Mouse (Mus musculus): Measurements from ENCODE around the gene C530008M17Rik. TPM values are rescaled to one million over a fixed set of nuclear protein-coding genes. Genes with fewer than 3 reads are reported as not detected.

Gene C530008M17Rik
- polyA plus RNA-seq, 1 experiment from 2014 or later = 58.5 TPM

GRCm38 (mm10) chr5:76645091-76645868 lies 11.0 kb upstream of the C530008M17Rik start:
- no peaks in the 10 kb centered on the region for H3K9me3 ChIP-seq
- H3K27me3 ChIP-seq = no peaks in the 10 kb centered on the region
- H3K4me1 ChIP-seq (replicated peaks) = no peaks in the 10 kb centered on the region
- no peak for ATAC-seq (ENCODE audit: low read depth)
- H3K27ac ChIP-seq (replicated peaks) = no peak overlapping the region
- H3K4me3 ChIP-seq = no peak overlapping the region
- peaks cover 37% of the 10 kb centered on the region for H3K36me3 ChIP-seq
- WGBS = 90% methylated on average over 10 of the region's 10 CpGs
- no peak overlapping the region for H3K9ac ChIP-seq
- no peak overlapping the region for H3K4me2 ChIP-seq

DNA sequence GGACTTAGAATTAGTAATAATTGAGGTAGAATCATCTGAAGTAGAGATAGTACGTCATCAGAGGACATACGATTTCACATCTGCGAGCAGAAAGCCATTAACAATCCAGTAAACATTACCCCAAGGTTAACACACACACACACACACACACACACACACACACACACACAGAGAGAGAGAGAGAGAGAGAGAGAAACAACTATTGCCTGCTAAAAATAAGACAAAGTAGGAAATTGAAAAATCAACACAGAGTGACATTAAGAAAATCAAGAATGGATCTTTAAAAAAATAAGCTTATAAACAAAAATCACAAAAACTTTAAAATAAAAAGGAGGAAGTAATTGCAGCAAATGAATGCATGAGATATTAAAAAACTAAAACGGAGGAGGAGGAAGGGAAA lies 6.4 kb upstream of the C530008M17Rik start:
- Histone ChIP-seq H3K4me2 (no peak overlapping the region), H3K9ac (no peak overlapping the region), H3K4me1 (replicated peaks) (peaks cover 8% of the 10 kb centered on the region), H3K27ac (replicated peaks) (no peak overlapping the region), H3K27me3 (no peaks in the 10 kb centered on the region), H3K36me3 (0 out of 2 replicates have a peak, but pooled peaks cover 3% of the 10 kb centered on the region), H3K9me3 (no peaks in the 10 kb centered on the region), H3K4me3 (no peak overlapping the region)
- 64% methylated on average over 4 of the region's 4 CpGs for WGBS
- ATAC-seq (ENCODE audit: low read depth) = no peak

DNA sequence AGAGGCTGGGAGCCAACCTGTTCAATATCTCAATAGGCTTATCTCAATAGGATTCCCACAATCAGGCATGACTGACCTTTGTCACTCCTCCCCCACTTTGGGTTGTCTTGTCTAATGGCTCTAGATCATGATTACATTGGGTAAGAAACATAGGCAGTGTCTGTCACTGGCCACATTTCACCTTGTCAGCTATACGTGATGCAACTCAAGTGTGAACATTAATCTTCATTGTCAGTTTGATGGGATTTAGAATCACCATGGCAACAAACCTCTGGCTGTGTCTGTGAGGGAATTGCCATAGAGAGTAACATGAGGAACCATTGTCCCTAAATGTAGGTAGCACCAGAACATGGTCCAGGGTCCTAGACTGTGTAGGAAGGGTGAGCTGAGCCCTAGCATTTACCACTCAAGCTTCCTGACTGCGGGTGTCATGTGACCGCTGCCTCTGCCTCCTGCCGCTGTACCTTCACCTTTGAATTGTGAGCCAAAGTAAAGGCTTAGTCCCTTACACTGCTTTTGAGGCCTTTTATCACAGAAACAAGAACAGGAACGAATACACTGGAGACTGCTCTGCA lies 5.1 kb upstream of the C530008M17Rik start:
- H3K9me3 ChIP-seq = no peaks in the 10 kb centered on the region
- 61% methylated on average over 5 of the region's 5 CpGs for WGBS
- H3K27me3 ChIP-seq = no peaks in the 10 kb centered on the region
- H3K4me2 ChIP-seq = no peak overlapping the region
- no peak overlapping the region for H3K4me3 ChIP-seq
- ATAC-seq (ENCODE audit: low read depth) = peak; percentile 75
- no peaks in the 10 kb centered on the region for H3K36me3 ChIP-seq
- H3K27ac ChIP-seq (replicated peaks) = peak overlapping the region; percentile 56
- no peak overlapping the region for H3K9ac ChIP-seq
- H3K4me1 ChIP-seq (replicated peaks) = peaks cover 8% of the 10 kb centered on the region

DNA sequence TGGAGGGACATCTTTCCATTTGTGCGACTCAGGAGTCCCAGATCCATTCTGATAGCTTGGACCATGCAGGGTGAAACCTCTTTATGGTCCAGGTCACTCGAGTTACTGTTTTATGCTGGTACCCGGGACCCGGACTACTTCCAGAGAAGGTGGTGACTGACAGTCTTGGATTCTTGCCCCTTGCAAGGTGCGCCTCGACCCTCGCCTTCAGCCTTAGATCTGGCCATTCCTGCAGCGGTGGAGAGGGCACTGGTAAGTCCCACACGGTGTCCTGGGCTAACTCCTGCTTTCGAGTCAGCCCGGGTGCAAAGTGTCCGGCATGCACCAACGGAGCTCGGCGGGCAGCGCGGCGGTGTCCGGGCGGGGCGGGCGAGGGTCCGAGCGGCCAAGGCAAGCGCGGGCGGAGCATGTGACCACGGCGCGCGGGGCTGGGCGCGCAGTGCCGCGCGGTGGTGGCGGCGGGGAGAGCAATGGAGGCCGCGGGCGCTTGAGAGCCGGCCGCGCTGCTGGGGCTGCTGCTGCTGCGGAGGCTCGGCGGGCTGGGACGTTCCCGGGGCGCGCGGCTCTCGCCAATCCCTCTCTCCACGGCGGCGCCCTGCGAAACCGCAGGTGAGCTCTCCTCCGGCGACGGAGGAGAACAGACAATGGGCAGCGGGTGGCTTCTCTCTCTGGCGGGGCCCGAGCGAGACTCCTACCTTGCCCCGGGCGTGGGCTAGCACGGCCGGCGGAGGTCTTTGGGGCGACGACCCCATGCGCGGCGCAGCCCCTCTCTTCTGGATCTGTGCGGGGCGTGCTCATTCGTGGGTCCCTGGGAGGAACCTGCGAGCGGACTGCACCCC lies 1.2 kb downstream of the C530008M17Rik start:
- Histone ChIP-seq H3K36me3 (no peaks in the 10 kb centered on the region), H3K4me2 (peak overlapping the region; percentile 78), H3K27ac (replicated peaks) (peak overlapping the region; percentile 99), H3K9me3 (no peaks in the 10 kb centered on the region), H3K27me3 (no peaks in the 10 kb centered on the region), H3K9ac (peak overlapping the region; percentile 99), H3K4me1 (replicated peaks) (peaks cover 38% of the 10 kb centered on the region), H3K4me3 (peak overlapping the region; percentile 95)
- WGBS = under 1% methylated on average over 76 of the region's 80 CpGs
- ATAC-seq (ENCODE audit: low read depth) = peak; percentile 94

- peak overlapping the region; percentile 78 for H3K4me2 ChIP-seq
- 1% methylated on average over 38 of the region's 38 CpGs for WGBS
- H3K36me3 ChIP-seq = no peaks in the 10 kb centered on the region
- peak overlapping the region; percentile 99 for H3K27ac ChIP-seq (replicated peaks)
- H3K4me3 ChIP-seq = peak overlapping the region; percentile 95
- peak; percentile 88 for ATAC-seq (ENCODE audit: low read depth)
- H3K9ac ChIP-seq = peak overlapping the region; percentile 99
- H3K27me3 ChIP-seq = no peaks in the 10 kb centered on the region
- no peaks in the 10 kb centered on the region for H3K9me3 ChIP-seq
- peaks cover 46% of the 10 kb centered on the region for H3K4me1 ChIP-seq (replicated peaks)
Measured at GRCm38 (mm10) chr5:76658084-76658934, 2.0 kb downstream of the C530008M17Rik start.

DNA sequence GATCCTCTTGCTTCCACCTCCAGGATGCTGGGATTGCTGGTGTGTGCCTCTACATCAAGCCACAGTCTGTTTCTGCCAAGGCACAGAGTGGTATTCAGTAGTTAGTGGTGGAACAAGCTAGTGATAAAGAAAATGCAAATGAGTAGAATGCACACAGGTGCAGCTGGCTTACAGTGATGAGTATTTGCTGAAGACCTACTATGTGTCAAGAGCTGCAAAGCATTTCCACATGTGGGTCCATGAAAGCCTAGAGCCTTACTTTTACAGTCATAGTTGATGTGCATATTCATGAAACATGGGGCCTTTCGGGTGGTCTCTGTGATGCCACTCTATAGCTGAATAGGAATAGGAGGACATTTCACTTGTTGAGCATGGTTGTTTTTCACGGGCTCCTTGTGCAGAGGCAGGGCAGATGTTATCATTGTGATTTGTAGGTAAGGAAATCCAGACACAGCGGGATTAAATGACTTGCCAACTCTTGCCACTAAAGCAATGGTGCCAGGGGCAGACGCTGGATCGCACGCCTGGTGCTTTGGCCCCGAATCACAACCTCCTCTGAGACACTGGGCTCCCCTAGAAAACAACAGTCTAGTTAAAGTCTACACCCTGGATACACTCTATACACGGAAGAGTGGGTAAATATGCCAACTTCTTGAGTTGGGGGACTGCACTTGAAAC lies 3.8 kb downstream of the C530008M17Rik start:
- Histone ChIP-seq H3K27ac (replicated peaks) (no peak overlapping the region), H3K36me3 (no peaks in the 10 kb centered on the region), H3K9ac (0 out of 2 replicates have a peak overlapping the region, but pooled peaks have one; percentile 8), H3K4me3 (peak overlapping the region; percentile 95; the same call in 1 of the 2 replicates), H3K27me3 (no peaks in the 10 kb centered on the region), H3K9me3 (no peaks in the 10 kb centered on the region), H3K4me1 (replicated peaks) (peaks cover 55% of the 10 kb centered on the region), H3K4me2 (peak overlapping the region; percentile 78)
- ATAC-seq (ENCODE audit: low read depth) = no peak
- WGBS = 62% methylated on average over 8 of the region's 8 CpGs

DNA sequence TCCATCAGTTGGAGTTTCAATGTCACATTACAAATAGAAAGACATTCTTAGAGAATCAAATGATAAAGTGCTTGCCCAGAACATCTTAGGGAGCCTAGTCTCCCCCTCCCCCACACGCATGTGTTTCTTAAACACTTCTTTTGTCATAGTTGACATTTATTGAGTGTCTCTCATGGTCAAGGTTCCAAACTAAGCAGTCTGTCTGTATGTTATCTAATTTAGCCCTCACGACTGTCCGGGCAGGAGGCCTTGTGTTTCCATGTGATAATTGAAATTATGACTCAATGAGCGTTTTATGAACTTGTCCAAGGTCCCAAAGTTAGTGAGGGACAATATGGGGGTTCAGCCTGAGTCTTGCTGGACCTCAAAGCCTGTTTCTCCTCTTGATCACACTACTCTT lies 5.0 kb downstream of the C530008M17Rik start:
- Histone ChIP-seq H3K27me3 (no peaks in the 10 kb centered on the region), H3K4me1 (replicated peaks) (peaks cover 67% of the 10 kb centered on the region), H3K4me2 (no peak overlapping the region), H3K9me3 (no peaks in the 10 kb centered on the region), H3K4me3 (no peak overlapping the region), H3K27ac (replicated peaks) (no peak overlapping the region), H3K36me3 (no peaks in the 10 kb centered on the region), H3K9ac (no peak overlapping the region)
- no peak for ATAC-seq (ENCODE audit: low read depth)
- 62% methylated on average over 4 of the region's 4 CpGs for WGBS

GRCm38 (mm10) chr5:76664936-76665335 lies 8.6 kb downstream of the C530008M17Rik start:
- H3K9me3 ChIP-seq = no peaks in the 10 kb centered on the region
- peak overlapping the region; percentile 8; the same call in 1 of the 2 replicates for H3K4me2 ChIP-seq

GRCm38 (mm10) chr5:76665421-76665820 lies 9.1 kb downstream of the C530008M17Rik start:
- no peaks in the 10 kb centered on the region for H3K27me3 ChIP-seq
- peak; percentile 82 for ATAC-seq (ENCODE audit: low read depth)
- peak overlapping the region; percentile 73 for H3K27ac ChIP-seq (replicated peaks)
- WGBS = 4% methylated on average over 7 of the region's 7 CpGs
- H3K4me2 ChIP-seq = peak overlapping the region; percentile 39
- H3K4me1 ChIP-seq (replicated peaks) = peaks cover 88% of the 10 kb centered on the region
- no peak overlapping the region for H3K4me3 ChIP-seq
- H3K36me3 ChIP-seq = no peaks in the 10 kb centered on the region
- no peaks in the 10 kb centered on the region for H3K9me3 ChIP-seq
- peak overlapping the region; percentile 51; the same call in 1 of the 2 replicates for H3K9ac ChIP-seq

More at GRCm38 (mm10) chr5:76664936-76665335, 8.6 kb downstream of the C530008M17Rik start:
- no peak overlapping the region for H3K4me3 ChIP-seq
- no peaks in the 10 kb centered on the region for H3K36me3 ChIP-seq
- peaks cover 89% of the 10 kb centered on the region for H3K4me1 ChIP-seq (replicated peaks)
- peak overlapping the region; percentile 73 for H3K27ac ChIP-seq (replicated peaks)
- 35% methylated on average over 7 of the region's 7 CpGs for whole genome bisulfite sequencing
- peak overlapping the region; percentile 35; the same call in 1 of the 2 replicates for H3K9ac ChIP-seq
- ATAC-seq (ENCODE audit: low read depth) = no peak
- H3K27me3 ChIP-seq = no peaks in the 10 kb centered on the region

- Histone ChIP-seq H3K4me2 (no peak overlapping the region), H3K36me3 (no peaks in the 10 kb centered on the region), H3K27me3 (no peaks in the 10 kb centered on the region), H3K4me1 (replicated peaks) (peaks cover 80% of the 10 kb centered on the region), H3K9ac (0 out of 2 replicates have a peak overlapping the region, but pooled peaks have one; percentile 51), H3K9me3 (no peaks in the 10 kb centered on the region), H3K4me3 (no peak overlapping the region), H3K27ac (replicated peaks) (peak overlapping the region; percentile 73)
- peak; percentile 37; the same call in 1 of the 2 replicates for ATAC-seq (ENCODE audit: low read depth)
- WGBS = 29% methylated on average over 6 of the region's 6 CpGs
Measured at GRCm38 (mm10) chr5:76666026-76666756, 9.9 kb downstream of the C530008M17Rik start.
